Mouse (Mus musculus) limb, embryonic 14.5 days (tissue): Measurements from ENCODE around the gene Zmynd10. TPM values are rescaled to one million over a fixed set of nuclear protein-coding genes. Genes with fewer than 3 reads are reported as not detected.

ENCODE experiments used
- ATAC-seq: fragments of 200-750 bp; cut with Nextera tagmentation; 2 replicates; pipeline ENCODE4 v1.8.0; 2017; ENCODE audit warnings: low read depth, moderate number of reproducible peaks, moderate TSS enrichment; ENCODE audit not compliant: low FRiP score
- DNase-seq: peaks from one replicate; pipeline ENCODE4 v3.0.0-alpha.2; 2015; ENCODE audit warnings: low spot score
- H3K27ac ChIP-seq: fragments of 300-500 bp; sonication (generic); replicated peaks from 2 replicates; pipeline ENCODE4 v1.5.1; 2014; ENCODE audit warnings: low read depth, mild to moderate bottlenecking, low read length, moderate library complexity, mixed read lengths
- H3K27me3 ChIP-seq: fragments of 300-500 bp; sonication (generic); 2 replicates; pipeline ENCODE4 v1.6.1; 2014; ENCODE audit warnings: low read length, mixed read lengths; ENCODE audit not compliant: control insufficient read depth, insufficient read depth
- H3K36me3 ChIP-seq: fragments of 300-500 bp; sonication (generic); 2 replicates; pipeline ENCODE4 v1.6.1; 2014; ENCODE audit warnings: mild to moderate bottlenecking, low read length, moderate library complexity, mixed read lengths; ENCODE audit not compliant: control insufficient read depth, insufficient read depth
- H3K4me1 ChIP-seq: fragments of 300-500 bp; sonication (generic); 2 replicates; pipeline ENCODE4 v1.6.1; 2014; ENCODE audit warnings: antibody characterized with exemption, low read length, mixed read lengths; ENCODE audit not compliant: control insufficient read depth, insufficient read depth
- H3K4me2 ChIP-seq: fragments of 300-500 bp; sonication (generic); replicated peaks from 2 replicates; pipeline ENCODE4 v1.6.1; 2014; ENCODE audit warnings: low read depth, mild to moderate bottlenecking, low read length, moderate library complexity; ENCODE audit not compliant: severe bottlenecking
- H3K4me3 ChIP-seq: fragments of 300-500 bp; sonication (generic); replicated peaks from 2 replicates; pipeline ENCODE4 v1.5.1; 2014; ENCODE audit warnings: low read length
- H3K9ac ChIP-seq: fragments of 300-500 bp; sonication (generic); 2 replicates; pipeline ENCODE4 v1.6.1; 2014; ENCODE audit warnings: mild to moderate bottlenecking, low read depth, low read length, moderate library complexity; ENCODE audit not compliant: severe bottlenecking
- H3K9me3 ChIP-seq: fragments of 300-500 bp; sonication (generic); 2 replicates; pipeline ENCODE4 v1.6.1; 2016; ENCODE audit warnings: low read length; ENCODE audit not compliant: control insufficient read depth
- POLR2A ChIP-seq: fragments of 200-500 bp; IDR thresholded peaks from 2 replicates; pipeline ENCODE4 v1.8.0; 2012; ENCODE audit warnings: inconsistent platforms, mild to moderate bottlenecking, moderate library complexity, borderline replicate concordance; ENCODE audit not compliant: insufficient read depth, insufficient read length; ENCODE audit errors: extremely low read depth
- WGBS: fragments of 180-500 bp; shearing (Covaris S2); extraction: QIAGEN DNeasy Blood & Tissue Kit; methylation state at CpG from one replicate; pipeline ENCODE4 v1.1.7; 2014; 5-methylcytosine and 5-hydroxymethylcytosine counted together
- polyA plus RNA-seq, 2 experiments: library from polyadenylated mRNA; depleted of rRNA in 1 of 2; stranded (reverse) in 1 of 2; unstranded in 1 of 2; fragments of >200 nt; fragmentation: Nextera tagmentation in 1 of 2; extraction: Ambion mirVana in 1 of 2; gene quantifications; 2 replicates each; pipeline versions ENCODE4 v1.2.1 to v1.2.3; 2012 to 2014

The Zmynd10 gene
- polyA plus RNA-seq, 2 experiments, result 1.4 TPM; not detected in 1

DNA sequence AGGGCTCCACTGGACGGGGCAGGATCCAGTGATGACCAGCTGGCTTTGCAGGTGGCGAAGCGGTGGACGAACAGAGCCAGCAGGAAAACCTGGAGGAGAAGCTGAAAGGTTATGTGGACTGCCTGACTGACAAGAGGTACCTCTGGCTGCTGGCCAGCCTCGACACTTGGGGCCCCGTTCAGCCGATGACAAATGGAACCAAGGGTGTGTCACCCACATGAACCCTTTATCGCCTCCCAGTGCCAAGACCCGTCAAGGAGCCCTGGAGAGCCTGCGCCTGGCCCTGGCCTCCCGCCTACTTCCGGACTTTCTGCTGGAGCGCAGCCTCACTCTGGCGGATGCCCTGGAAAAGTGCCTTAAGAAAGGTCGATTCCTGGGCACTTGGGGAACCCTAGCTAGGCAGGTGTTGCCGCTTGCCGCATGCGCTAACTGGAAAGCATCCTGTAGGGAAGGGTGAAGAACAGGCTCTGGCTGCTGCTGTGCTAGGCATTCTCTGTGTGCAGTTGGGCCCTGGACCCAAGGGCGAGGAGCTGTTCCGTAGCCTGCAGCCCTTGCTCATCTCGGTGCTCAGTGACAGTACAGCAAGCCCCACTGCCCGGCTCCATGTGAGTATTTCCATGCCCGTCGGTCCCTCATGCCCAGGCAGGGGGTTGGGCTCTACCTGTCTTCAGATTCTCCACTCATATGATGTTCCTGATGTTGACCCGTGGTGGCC is 43.1 kb downstream of the Zmynd10 start:
- Histone ChIP-seq H3K4me3 (no peak overlapping the region), H3K9ac (no peak overlapping the region), H3K9me3 (no peaks in the 10 kb centered on the region), H3K27me3 (no peaks in the 10 kb centered on the region), H3K4me1 (peaks cover 7% of the 10 kb centered on the region), H3K27ac (no peak overlapping the region), H3K4me2 (no peak overlapping the region), H3K36me3 (peaks cover 51% of the 10 kb centered on the region)
- no peak for DNase-seq
- 92% methylated on average over 25 of the region's 25 CpGs for WGBS
- no peak for TF ChIP-seq POLR2A
- ATAC-seq, result no peak

DNA sequence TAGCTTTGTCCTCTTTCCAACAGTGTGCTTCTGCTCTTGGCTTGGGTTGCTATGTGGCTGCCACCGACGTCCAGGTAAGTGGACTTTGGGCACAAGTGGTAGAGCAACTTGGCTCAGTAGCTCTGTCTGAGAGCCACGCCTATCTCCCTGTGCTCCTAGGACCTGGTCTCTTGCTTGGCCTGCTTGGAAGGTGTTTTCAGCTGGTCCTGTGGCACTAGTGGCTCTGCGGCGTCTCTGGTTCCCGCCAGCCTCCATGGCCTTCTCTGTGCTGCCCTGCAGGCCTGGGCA is 43.6 kb downstream of the Zmynd10 start:
- H3K4me2 ChIP-seq, result no peak overlapping the region
- 92% methylated on average over 6 of the region's 6 CpGs for WGBS
- H3K27me3 ChIP-seq, result no peaks in the 10 kb centered on the region
- H3K4me1 ChIP-seq, result peaks cover 7% of the 10 kb centered on the region
- H3K9me3 ChIP-seq, result no peaks in the 10 kb centered on the region
- ATAC-seq (no peak), DNase-seq (no peak)
- no peak overlapping the region for H3K9ac ChIP-seq
- H3K27ac ChIP-seq, result no peak overlapping the region
- no peak overlapping the region for H3K4me3 ChIP-seq
- no peak for TF ChIP-seq POLR2A
- H3K36me3 ChIP-seq, result peaks cover 51% of the 10 kb centered on the region

DNA sequence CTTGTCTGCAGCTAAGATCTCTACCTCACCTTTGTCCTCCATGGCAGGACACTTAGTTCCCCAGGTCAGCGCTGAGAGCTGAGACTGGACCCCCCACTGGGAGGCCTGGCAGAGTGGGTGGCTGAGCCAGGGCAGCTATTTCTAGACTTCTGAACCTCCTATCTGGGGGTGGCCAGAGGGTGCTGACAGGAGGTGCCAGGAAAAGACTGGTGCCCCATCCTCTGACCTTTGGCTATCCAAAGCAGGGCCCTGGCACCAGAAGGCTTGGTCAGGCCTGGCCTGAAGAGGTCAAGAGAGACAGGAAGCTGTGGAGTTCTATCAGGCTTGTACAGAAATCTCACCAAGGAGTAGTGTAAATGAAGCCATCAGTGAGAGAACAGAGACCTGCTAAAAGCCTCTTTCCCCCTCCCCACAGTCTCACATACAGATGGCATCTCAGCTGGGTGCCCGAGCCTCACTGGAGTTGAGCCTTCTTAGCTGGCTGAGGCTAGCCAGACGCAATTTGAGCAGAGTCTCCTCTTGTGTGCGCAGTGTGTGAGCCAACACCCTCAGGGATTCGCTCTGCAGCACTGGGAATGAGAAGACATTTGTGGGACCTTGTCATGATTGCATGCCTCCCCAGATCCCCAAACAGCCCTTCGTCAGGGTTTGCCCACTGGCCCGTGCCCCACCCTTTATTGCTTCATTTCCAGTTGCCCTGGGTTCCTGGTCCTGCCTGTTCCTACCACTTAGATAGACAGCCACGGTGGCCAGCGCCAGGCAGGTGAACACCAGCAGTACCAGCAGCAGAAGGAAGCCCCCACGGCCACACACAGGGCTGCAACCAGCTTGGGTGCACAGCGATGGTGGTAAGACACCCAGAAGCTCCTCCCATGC is 46.2 kb downstream of the Zmynd10 start:
- Histone ChIP-seq H3K9me3 (no peaks in the 10 kb centered on the region), H3K9ac (no peak overlapping the region), H3K4me1 (peaks cover 3% of the 10 kb centered on the region), H3K4me2 (no peak overlapping the region), H3K27me3 (no peaks in the 10 kb centered on the region), H3K27ac (no peak overlapping the region), H3K36me3 (peaks cover 51% of the 10 kb centered on the region), H3K4me3 (no peak overlapping the region)
- DNase-seq, result no peak
- ATAC-seq, result no peak
- no peak for TF ChIP-seq POLR2A
- WGBS, result 78% methylated on average over 11 of the region's 11 CpGs

DNA sequence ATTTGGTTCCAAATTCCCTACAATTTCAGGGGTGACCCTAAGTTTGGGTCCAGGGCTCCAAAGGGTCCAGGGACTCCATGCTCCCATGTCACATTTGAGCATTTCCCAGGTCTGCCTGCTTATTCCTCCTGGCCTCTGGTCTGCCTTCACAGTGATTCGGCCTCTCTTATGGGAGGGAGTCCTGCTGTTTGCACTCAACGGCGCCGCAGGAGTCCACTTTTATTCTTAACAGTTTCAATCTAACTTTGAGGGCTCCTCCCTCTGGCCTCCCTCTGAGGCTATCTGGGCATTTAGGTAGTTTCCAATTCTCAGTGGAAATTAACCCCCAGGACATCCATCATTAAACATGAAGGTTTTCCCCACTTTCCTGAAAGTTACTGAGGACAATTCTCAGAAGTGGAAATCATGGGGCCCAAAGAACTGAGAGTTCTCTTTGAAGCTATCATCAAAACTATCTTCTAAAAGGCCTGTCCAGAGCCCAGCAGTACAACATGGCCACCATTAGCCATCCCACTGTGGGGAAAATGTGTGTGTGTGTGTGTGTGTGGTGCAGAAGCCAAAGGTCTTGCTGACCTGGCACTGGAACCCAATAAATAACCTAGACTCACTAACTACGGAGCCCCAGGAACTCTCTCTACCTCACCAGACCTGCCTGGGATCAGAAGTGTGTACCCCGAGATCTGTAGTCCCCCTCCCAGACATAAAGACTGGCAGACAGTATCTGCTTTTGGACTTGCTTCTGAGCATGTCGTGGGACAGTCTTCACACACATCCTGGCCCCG is 47.4 kb downstream of the Zmynd10 start:
- no peak for DNase-seq
- Histone ChIP-seq H3K27ac (no peak overlapping the region), H3K4me1 (no peaks in the 10 kb centered on the region), H3K9ac (no peak overlapping the region), H3K27me3 (no peaks in the 10 kb centered on the region), H3K36me3 (peaks cover 51% of the 10 kb centered on the region), H3K4me2 (no peak overlapping the region), H3K4me3 (no peak overlapping the region), H3K9me3 (no peaks in the 10 kb centered on the region)
- WGBS, result 75% methylated on average over 8 of the region's 8 CpGs
- ATAC-seq, result no peak
- TF ChIP-seq POLR2A, result no peak
